Mouse (Mus musculus) intestine, postnatal 0 days (tissue): ENCODE results near the gene Ankzf1. TPM values are rescaled to one million over a fixed set of nuclear protein-coding genes. Genes with fewer than 3 reads are reported as not detected.

Experiments
- ATAC-seq: fragments of 200-750 bp; cut with Nextera tagmentation; 2 replicates; pipeline ENCODE4 v1.8.0; 2017; ENCODE audit warnings: mild to moderate bottlenecking, moderate TSS enrichment, moderate library complexity
- H3K27ac ChIP-seq: fragments of 300-500 bp; sonication (generic); 2 replicates; pipeline ENCODE4 v1.5.1; 2014; ENCODE audit warnings: mild to moderate bottlenecking, low read depth, low read length, moderate library complexity
- H3K27me3 ChIP-seq: fragments of 300-500 bp; sonication (generic); replicated peaks from 2 replicates; pipeline ENCODE4 v1.6.1; 2014; ENCODE audit warnings: low read length, mixed read lengths; ENCODE audit not compliant: control insufficient read depth, insufficient read depth
- H3K36me3 ChIP-seq: fragments of 300-500 bp; sonication (generic); 2 replicates; pipeline ENCODE4 v1.6.1; 2014; ENCODE audit warnings: mild to moderate bottlenecking, moderate library complexity; ENCODE audit not compliant: control insufficient read depth, insufficient read depth
- H3K4me1 ChIP-seq: fragments of 300-500 bp; sonication (generic); replicated peaks from 2 replicates; pipeline ENCODE4 v1.6.1; 2014; ENCODE audit warnings: antibody characterized with exemption, low read length, mixed read lengths; ENCODE audit not compliant: control insufficient read depth, insufficient read depth
- H3K4me2 ChIP-seq: fragments of 300-500 bp; sonication (generic); replicated peaks from 2 replicates; pipeline ENCODE4 v1.6.1; 2014; ENCODE audit warnings: low read depth, mild to moderate bottlenecking, moderate library complexity
- H3K4me3 ChIP-seq: fragments of 300-500 bp; sonication (generic); 2 replicates; pipeline ENCODE4 v1.5.1; 2014; ENCODE audit warnings: low read depth, low read length
- H3K9ac ChIP-seq: fragments of 300-500 bp; sonication (generic); 2 replicates; pipeline ENCODE4 v1.6.1; 2014; ENCODE audit warnings: mild to moderate bottlenecking, low read depth, low read length
- H3K9me3 ChIP-seq: fragments of 300-500 bp; sonication (generic); 2 replicates; pipeline ENCODE4 v1.6.1; 2016; ENCODE audit warnings: mixed run types; ENCODE audit not compliant: control insufficient read depth
- CTCF ChIP-seq: sonication (generic); IDR thresholded peaks from 2 replicates; pipeline ENCODE4 v1.5.1; 2016; ENCODE audit warnings: low read depth, mild to moderate bottlenecking, control low read depth, antibody characterized with exemption, moderate library complexity
- WGBS: fragments of 180-500 bp; shearing (Covaris S2); extraction: QIAGEN DNeasy Blood & Tissue Kit; methylation state at CpG from one replicate; pipeline ENCODE4 v1.1.7; 2014; 5-methylcytosine and 5-hydroxymethylcytosine counted together
- polyA plus RNA-seq: library from polyadenylated mRNA; unstranded; fragments of >200 nt; fragmentation: Nextera tagmentation; extraction: Ambion mirVana; gene quantifications from 2 replicates; pipeline ENCODE4 v1.2.1, GENCODE M21; 2015

Ankzf1 gene
- polyA plus RNA-seq, 1 experiment from 2014 or later, result 10.7 TPM

- peak overlapping the region; percentile 23 for H3K27ac ChIP-seq
- H3K27me3 ChIP-seq, result peaks cover 15% of the 10 kb centered on the region; the same call in 1 of the 2 replicates
- H3K9me3 ChIP-seq, result no peaks in the 10 kb centered on the region
- H3K4me2 ChIP-seq, result peak overlapping the region; percentile 100
- peak overlapping the region; percentile 44 for H3K4me3 ChIP-seq
- H3K9ac ChIP-seq, result peak overlapping the region; percentile 41
- peak; percentile 88 for ATAC-seq
- peaks cover 4% of the 10 kb centered on the region for H3K4me1 ChIP-seq
- peaks cover 11% of the 10 kb centered on the region; the same call in 1 of the 2 replicates for H3K36me3 ChIP-seq
- under 1% methylated on average over 24 of the region's 24 CpGs for WGBS
- no peak for TF ChIP-seq CTCF
These were observed 27.1 kb downstream of the Ankzf1 start for GRCm38 (mm10) chr1:75219078-75219477.

GRCm38 (mm10) chr1:75219531-75219930 lies 27.6 kb downstream of the Ankzf1 start, which contains the start of gene Tuba4a:
Tuba4a (minus strand) TSS chr1:75219865.
- Histone ChIP-seq H3K4me3 (peak within 1 kb of the TSS; percentile 44), H3K9ac (peak within 1 kb of the TSS; percentile 41), H3K4me1 (no peaks in the 10 kb centered on the region; the same call in none of the 2 replicates), H3K36me3 (peaks cover 7% of the 10 kb centered on the region; the same call in 1 of the 2 replicates), H3K27me3 (peaks cover 15% of the 10 kb centered on the region; the same call in 1 of the 2 replicates), H3K27ac (peak within 1 kb of the TSS; percentile 23), H3K9me3 (no peaks in the 10 kb centered on the region), H3K4me2 (peak within 1 kb of the TSS; percentile 100)
- ATAC-seq, result peak; percentile 38
- WGBS, result 3% methylated on average over 34 of the region's 34 CpGs
- TF ChIP-seq CTCF, result peak; percentile 51

DNA sequence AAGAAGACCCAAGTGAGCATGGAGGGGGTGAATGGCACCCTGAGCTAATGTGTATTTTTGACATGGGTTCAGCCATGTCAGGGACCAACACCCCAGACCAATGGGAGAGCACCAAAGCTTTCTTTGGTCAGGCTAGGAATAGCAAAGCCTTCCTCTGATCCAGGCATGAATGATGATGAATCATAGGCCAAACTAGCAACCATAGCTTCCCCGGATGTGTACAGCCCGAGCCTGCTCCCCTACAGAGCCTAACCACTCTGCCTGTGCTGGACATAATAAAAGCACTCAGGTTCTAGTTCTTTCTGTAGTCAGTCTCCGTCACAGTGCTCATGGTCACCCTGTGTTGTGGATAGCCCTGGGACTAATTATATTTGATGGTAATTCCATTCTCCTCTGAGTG lies 29.6 kb downstream of the Ankzf1 start:
- no peak overlapping the region for H3K4me3 ChIP-seq
- H3K9me3 ChIP-seq, result no peaks in the 10 kb centered on the region
- no peaks in the 10 kb centered on the region; the same call in 1 of the 2 replicates for H3K4me1 ChIP-seq
- H3K36me3 ChIP-seq, result no peaks in the 10 kb centered on the region
- H3K4me2 ChIP-seq, result no peak overlapping the region
- ATAC-seq, result no peak
- peaks cover 15% of the 10 kb centered on the region; the same call in 1 of the 2 replicates for H3K27me3 ChIP-seq
- H3K27ac ChIP-seq, result no peak overlapping the region
- no peak for TF ChIP-seq CTCF
- WGBS, result 77% methylated on average over 3 of the region's 3 CpGs
- no peak overlapping the region for H3K9ac ChIP-seq

- Histone ChIP-seq H3K9me3 (no peaks in the 10 kb centered on the region), H3K4me2 (no peak overlapping the region), H3K36me3 (no peaks in the 10 kb centered on the region), H3K9ac (no peak overlapping the region), H3K27ac (no peak overlapping the region), H3K4me1 (no peaks in the 10 kb centered on the region; the same call in 1 of the 2 replicates), H3K4me3 (no peak overlapping the region), H3K27me3 (peaks cover 15% of the 10 kb centered on the region; the same call in 1 of the 2 replicates)
- no peak for ATAC-seq
- TF ChIP-seq CTCF, result no peak
- WGBS, result 77% methylated on average over 6 of the region's 6 CpGs
These were observed 31.0 kb downstream of the Ankzf1 start for GRCm38 (mm10) chr1:75222926-75223325.

- TF ChIP-seq CTCF, result no peak
- Histone ChIP-seq H3K27ac (no peak overlapping the region), H3K4me2 (no peak overlapping the region), H3K4me3 (no peak overlapping the region), H3K36me3 (no peaks in the 10 kb centered on the region), H3K9me3 (no peaks in the 10 kb centered on the region), H3K9ac (no peak overlapping the region), H3K4me1 (no peaks in the 10 kb centered on the region; the same call in 1 of the 2 replicates), H3K27me3 (peaks cover 15% of the 10 kb centered on the region; the same call in 1 of the 2 replicates)
- ATAC-seq, result no peak
- 67% methylated on average over 6 of the region's 6 CpGs for WGBS
These were observed 31.6 kb downstream of the Ankzf1 start for GRCm38 (mm10) chr1:75223532-75223931.

DNA sequence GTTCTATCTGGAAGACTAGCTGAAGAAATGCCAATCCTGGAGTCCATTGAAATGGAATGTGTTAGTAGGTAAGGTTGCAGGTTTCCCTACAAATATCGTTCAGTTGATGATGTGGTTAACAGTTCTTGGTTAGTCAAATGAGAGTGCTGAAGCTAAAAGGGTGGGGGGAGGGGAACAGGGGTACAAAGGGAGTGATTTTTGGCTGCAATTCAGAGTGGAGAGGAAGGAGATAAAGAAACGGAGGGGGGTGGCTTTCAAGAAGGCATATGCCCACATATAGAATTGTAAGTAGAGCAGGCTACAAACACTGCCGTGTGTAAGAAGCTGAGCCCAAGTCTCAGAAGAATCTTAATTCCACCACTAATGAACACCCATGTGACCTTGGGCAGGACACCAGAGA lies 33.5 kb downstream of the Ankzf1 start:
- no peak for TF ChIP-seq CTCF
- no peak overlapping the region for H3K4me2 ChIP-seq
- no peaks in the 10 kb centered on the region; the same call in 1 of the 2 replicates for H3K4me1 ChIP-seq
- H3K4me3 ChIP-seq, result no peak overlapping the region
- no peak overlapping the region for H3K27ac ChIP-seq
- no peak overlapping the region for H3K9ac ChIP-seq
- H3K9me3 ChIP-seq, result no peaks in the 10 kb centered on the region
- ATAC-seq, result no peak
- H3K36me3 ChIP-seq, result no peaks in the 10 kb centered on the region
- 73% methylated on average over 3 of the region's 3 CpGs for WGBS
- H3K27me3 ChIP-seq, result peaks cover 10% of the 10 kb centered on the region; the same call in 1 of the 2 replicates
